Mouse (Mus musculus): ENCODE results near the gene Gm9195. TPM values are rescaled to one million over a fixed set of nuclear protein-coding genes. Genes with fewer than 3 reads are reported as not detected.

The Gm9195 gene
- not detected for polyA plus RNA-seq (2014; fragmentation: Illumina TruSeq; extraction: RNeasy Lipid Tissue Mini Kit (QIAGEN cat#74804); ENCODE audit: insufficient read depth, low read depth, low replicate concordance)

GRCm38 (mm10) chr14:72491738-72492137, at the start of gene Gm9195:
Gene Gm9195, minus strand, starts transcription at chr14:72491838.

Other genes starting within 250 kb of the Gm9195 start
- gene Fndc3a, start 218.2 kb upstream of the Gm9195 start, polyA plus RNA-seq (2014; fragmentation: Illumina TruSeq; extraction: RNeasy Lipid Tissue Mini Kit (QIAGEN cat#74804); ENCODE audit: insufficient read depth, low read depth, low replicate concordance), result 12.9 TPM